Mouse (Mus musculus) heart, embryonic 12.5 days (tissue): ENCODE measurements at regions not wholly inside any gene's neighbourhood (a gene's known extent, or its start where the extent isn't known, plus 50 kb on each side); places are given as distances from the start of the nearest gene placed in this dataset.

Experiments
- ATAC-seq: fragments of 200-750 bp; cut with Nextera tagmentation; 2 replicates; pipeline ENCODE4 v1.8.0; 2017; ENCODE audit warnings: moderate TSS enrichment, moderate library complexity; ENCODE audit not compliant: insufficient number of reproducible peaks, low FRiP score
- H3K27ac ChIP-seq: fragments of 300-500 bp; sonication (generic); 2 replicates; pipeline ENCODE4 v1.5.1; 2016; ENCODE audit warnings: mild to moderate bottlenecking, moderate library complexity; ENCODE audit not compliant: poor library complexity, severe bottlenecking
- H3K27me3 ChIP-seq: fragments of 300-500 bp; sonication (generic); replicated peaks from 2 replicates; pipeline ENCODE4 v1.6.1; 2016; ENCODE audit warnings: mild to moderate bottlenecking, moderate library complexity
- H3K36me3 ChIP-seq: fragments of 300-500 bp; sonication (generic); 2 replicates; pipeline ENCODE4 v1.6.1; 2016; ENCODE audit warnings: mild to moderate bottlenecking, moderate library complexity
- H3K4me1 ChIP-seq: fragments of 300-500 bp; sonication (generic); replicated peaks from 2 replicates; pipeline ENCODE4 v1.6.1; 2016; ENCODE audit warnings: mild to moderate bottlenecking
- H3K4me2 ChIP-seq: fragments of 300-500 bp; sonication (generic); 2 replicates; pipeline ENCODE4 v1.6.1; 2016; ENCODE audit warnings: mild to moderate bottlenecking, moderate library complexity
- H3K4me3 ChIP-seq: fragments of 300-500 bp; sonication (generic); 2 replicates; pipeline ENCODE4 v1.5.1; 2016; ENCODE audit warnings: mild to moderate bottlenecking
- H3K9ac ChIP-seq: fragments of 300-500 bp; sonication (generic); 2 replicates; pipeline ENCODE4 v1.6.1; 2016; ENCODE audit warnings: mild to moderate bottlenecking, moderate library complexity
- H3K9me3 ChIP-seq: fragments of 300-500 bp; sonication (generic); replicated peaks from 2 replicates; pipeline ENCODE4 v1.6.1; 2016; ENCODE audit warnings: mild to moderate bottlenecking, moderate library complexity
- WGBS: fragments of 180-500 bp; shearing (Covaris S2); methylation state at CpG from one replicate; pipeline ENCODE4 v1.1.7; 2016; 5-methylcytosine and 5-hydroxymethylcytosine counted together

GRCm38 (mm10) chr13:52327734-52328133 is 203.3 kb downstream of the Diras2 start:
- ATAC-seq: no peak
- Histone ChIP-seq H3K4me2 (no peak overlapping the region), H3K9me3 (no peaks in the 10 kb centered on the region), H3K4me3 (no peak overlapping the region), H3K4me1 (peaks cover 9% of the 10 kb centered on the region; the same call in 1 of the 2 replicates), H3K27ac (no peak overlapping the region), H3K27me3 (no peaks in the 10 kb centered on the region), H3K36me3 (no peaks in the 10 kb centered on the region), H3K9ac (no peak overlapping the region)
- 88% methylated on average over 9 of the region's 9 CpGs for WGBS

- no peak overlapping the region for H3K27ac ChIP-seq
- H3K36me3 ChIP-seq: no peaks in the 10 kb centered on the region
- no peak overlapping the region for H3K4me2 ChIP-seq
- H3K4me3 ChIP-seq: no peak overlapping the region
- ATAC-seq: no peak
- H3K9ac ChIP-seq: no peak overlapping the region
- peaks cover 9% of the 10 kb centered on the region; the same call in 1 of the 2 replicates for H3K4me1 ChIP-seq
- 71% methylated on average over 8 of the region's 8 CpGs for WGBS
- no peaks in the 10 kb centered on the region for H3K9me3 ChIP-seq
- H3K27me3 ChIP-seq: no peaks in the 10 kb centered on the region
Measured at GRCm38 (mm10) chr13:52328766-52329165, 202.3 kb downstream of the Diras2 start.

- 89% methylated on average over 5 of the region's 5 CpGs for WGBS
- no peak overlapping the region for H3K4me2 ChIP-seq
- H3K9me3 ChIP-seq: no peaks in the 10 kb centered on the region
- H3K4me1 ChIP-seq: peaks cover 9% of the 10 kb centered on the region; the same call in 1 of the 2 replicates
- ATAC-seq: no peak
- no peaks in the 10 kb centered on the region for H3K36me3 ChIP-seq
- H3K27ac ChIP-seq: no peak overlapping the region
- H3K9ac ChIP-seq: no peak overlapping the region
- H3K4me3 ChIP-seq: no peak overlapping the region
- H3K27me3 ChIP-seq: no peaks in the 10 kb centered on the region
Measured at GRCm38 (mm10) chr13:52331068-52331467, 200.0 kb downstream of the Diras2 start.

- Histone ChIP-seq H3K27ac (no peak overlapping the region), H3K27me3 (no peaks in the 10 kb centered on the region)
Measured at GRCm38 (mm10) chr13:52334962-52335361, 196.1 kb downstream of the Diras2 start.

GRCm38 (mm10) chr13:52337936-52338335 is 193.1 kb downstream of the Diras2 start:
- H3K36me3 ChIP-seq: no peaks in the 10 kb centered on the region

More at GRCm38 (mm10) chr13:52334962-52335361, 196.1 kb downstream of the Diras2 start:
- no peaks in the 10 kb centered on the region for H3K36me3 ChIP-seq
- peaks cover 17% of the 10 kb centered on the region for H3K4me1 ChIP-seq
- H3K9me3 ChIP-seq: no peaks in the 10 kb centered on the region
- no peak overlapping the region for H3K9ac ChIP-seq
- 78% methylated on average over 3 of the region's 3 CpGs for WGBS
- ATAC-seq: no peak
- H3K4me3 ChIP-seq: no peak overlapping the region
- H3K4me2 ChIP-seq: no peak overlapping the region

GRCm38 (mm10) chr13:52339156-52339555 is 191.9 kb downstream of the Diras2 start:
- 48% methylated on average over 10 of the region's 10 CpGs for WGBS
- Histone ChIP-seq H3K4me2 (no peak overlapping the region), H3K4me1 (peaks cover 17% of the 10 kb centered on the region), H3K9ac (no peak overlapping the region), H3K27ac (no peak overlapping the region), H3K36me3 (no peaks in the 10 kb centered on the region), H3K27me3 (no peaks in the 10 kb centered on the region), H3K4me3 (no peak overlapping the region), H3K9me3 (no peaks in the 10 kb centered on the region)
- ATAC-seq: no peak

More at GRCm38 (mm10) chr13:52337936-52338335, 193.1 kb downstream of the Diras2 start:
- Histone ChIP-seq H3K9me3 (no peaks in the 10 kb centered on the region), H3K27me3 (no peaks in the 10 kb centered on the region), H3K4me1 (peaks cover 17% of the 10 kb centered on the region), H3K9ac (no peak overlapping the region), H3K4me3 (no peak overlapping the region), H3K27ac (no peak overlapping the region), H3K4me2 (no peak overlapping the region)
- no peak for ATAC-seq
- 71% methylated on average over 7 of the region's 7 CpGs for WGBS

GRCm38 (mm10) chr13:52341981-52342380 is 189.1 kb downstream of the Diras2 start:
- 83% methylated on average over 8 of the region's 8 CpGs for WGBS

GRCm38 (mm10) chr13:52344383-52344782 is 186.7 kb downstream of the Diras2 start:
- no peak for ATAC-seq
- no peak overlapping the region for H3K27ac ChIP-seq
- 85% methylated on average over 1 of the region's 2 CpGs for WGBS

More at GRCm38 (mm10) chr13:52341981-52342380, 189.1 kb downstream of the Diras2 start:
- Histone ChIP-seq H3K27ac (no peak overlapping the region), H3K9me3 (no peaks in the 10 kb centered on the region), H3K4me1 (peaks cover 9% of the 10 kb centered on the region), H3K9ac (no peak overlapping the region), H3K4me2 (no peak overlapping the region), H3K36me3 (no peaks in the 10 kb centered on the region), H3K27me3 (no peaks in the 10 kb centered on the region), H3K4me3 (no peak overlapping the region)
- no peak for ATAC-seq

GRCm38 (mm10) chr13:52344853-52345252 is 186.2 kb downstream of the Diras2 start:
- no peak for ATAC-seq
- no peak overlapping the region for H3K9ac ChIP-seq
- H3K4me3 ChIP-seq: no peak overlapping the region
- H3K9me3 ChIP-seq: no peaks in the 10 kb centered on the region
- 87% methylated on average over 3 of the region's 3 CpGs for WGBS
- no peak overlapping the region for H3K27ac ChIP-seq
- no peaks in the 10 kb centered on the region for H3K4me1 ChIP-seq
- no peak overlapping the region for H3K4me2 ChIP-seq
- H3K36me3 ChIP-seq: no peaks in the 10 kb centered on the region
- no peaks in the 10 kb centered on the region for H3K27me3 ChIP-seq

More at GRCm38 (mm10) chr13:52344383-52344782, 186.7 kb downstream of the Diras2 start:
- H3K4me1 ChIP-seq: peaks cover 1% of the 10 kb centered on the region; the same call in 1 of the 2 replicates
- no peak overlapping the region for H3K4me2 ChIP-seq
- H3K9me3 ChIP-seq: no peaks in the 10 kb centered on the region
- H3K27me3 ChIP-seq: no peaks in the 10 kb centered on the region
- no peak overlapping the region for H3K9ac ChIP-seq
- no peak overlapping the region for H3K4me3 ChIP-seq
- no peaks in the 10 kb centered on the region for H3K36me3 ChIP-seq

- Histone ChIP-seq H3K4me1 (no peaks in the 10 kb centered on the region), H3K36me3 (no peaks in the 10 kb centered on the region), H3K4me2 (no peak overlapping the region), H3K27ac (no peak overlapping the region), H3K9ac (no peak overlapping the region), H3K4me3 (no peak overlapping the region), H3K27me3 (no peaks in the 10 kb centered on the region), H3K9me3 (no peaks in the 10 kb centered on the region)
- no peak for ATAC-seq
- 49% methylated on average over 13 of the region's 13 CpGs for WGBS
Measured at GRCm38 (mm10) chr13:52345375-52346026, 185.6 kb downstream of the Diras2 start.

- H3K9ac ChIP-seq: no peak overlapping the region
- ATAC-seq: no peak
- H3K9me3 ChIP-seq: no peaks in the 10 kb centered on the region
- H3K27ac ChIP-seq: no peak overlapping the region
- no peaks in the 10 kb centered on the region for H3K36me3 ChIP-seq
- no peak overlapping the region for H3K4me3 ChIP-seq
- no peaks in the 10 kb centered on the region for H3K27me3 ChIP-seq
- H3K4me2 ChIP-seq: no peak overlapping the region
- WGBS: 83% methylated on average over 5 of the region's 5 CpGs
- no peaks in the 10 kb centered on the region for H3K4me1 ChIP-seq
Measured at GRCm38 (mm10) chr13:52346027-52346375, 185.1 kb downstream of the Diras2 start.

- no peak for ATAC-seq
- WGBS: 28% methylated on average over 2 of the region's 2 CpGs
- H3K4me1 ChIP-seq: no peaks in the 10 kb centered on the region
- no peak overlapping the region for H3K9ac ChIP-seq
- H3K27me3 ChIP-seq: no peaks in the 10 kb centered on the region
- H3K4me2 ChIP-seq: no peak overlapping the region
- H3K4me3 ChIP-seq: no peak overlapping the region
- H3K9me3 ChIP-seq: no peaks in the 10 kb centered on the region
- H3K27ac ChIP-seq: no peak overlapping the region
- H3K36me3 ChIP-seq: no peaks in the 10 kb centered on the region
Measured at GRCm38 (mm10) chr13:52347631-52348030, 183.4 kb downstream of the Diras2 start.
